Mouse (Mus musculus) ovary, postnatal 14 days (tissue): Measurements from ENCODE around the gene Nsun2.
A peak's percentile ranks its signal among the peaks of the same experiment; 100 is the strongest.

ENCODE experiments used
- DNase-seq: peaks from one replicate; pipeline ENCODE4 v3.0.0; 2022; ENCODE audit warnings: low spot score

The Nsun2 gene

DNA sequence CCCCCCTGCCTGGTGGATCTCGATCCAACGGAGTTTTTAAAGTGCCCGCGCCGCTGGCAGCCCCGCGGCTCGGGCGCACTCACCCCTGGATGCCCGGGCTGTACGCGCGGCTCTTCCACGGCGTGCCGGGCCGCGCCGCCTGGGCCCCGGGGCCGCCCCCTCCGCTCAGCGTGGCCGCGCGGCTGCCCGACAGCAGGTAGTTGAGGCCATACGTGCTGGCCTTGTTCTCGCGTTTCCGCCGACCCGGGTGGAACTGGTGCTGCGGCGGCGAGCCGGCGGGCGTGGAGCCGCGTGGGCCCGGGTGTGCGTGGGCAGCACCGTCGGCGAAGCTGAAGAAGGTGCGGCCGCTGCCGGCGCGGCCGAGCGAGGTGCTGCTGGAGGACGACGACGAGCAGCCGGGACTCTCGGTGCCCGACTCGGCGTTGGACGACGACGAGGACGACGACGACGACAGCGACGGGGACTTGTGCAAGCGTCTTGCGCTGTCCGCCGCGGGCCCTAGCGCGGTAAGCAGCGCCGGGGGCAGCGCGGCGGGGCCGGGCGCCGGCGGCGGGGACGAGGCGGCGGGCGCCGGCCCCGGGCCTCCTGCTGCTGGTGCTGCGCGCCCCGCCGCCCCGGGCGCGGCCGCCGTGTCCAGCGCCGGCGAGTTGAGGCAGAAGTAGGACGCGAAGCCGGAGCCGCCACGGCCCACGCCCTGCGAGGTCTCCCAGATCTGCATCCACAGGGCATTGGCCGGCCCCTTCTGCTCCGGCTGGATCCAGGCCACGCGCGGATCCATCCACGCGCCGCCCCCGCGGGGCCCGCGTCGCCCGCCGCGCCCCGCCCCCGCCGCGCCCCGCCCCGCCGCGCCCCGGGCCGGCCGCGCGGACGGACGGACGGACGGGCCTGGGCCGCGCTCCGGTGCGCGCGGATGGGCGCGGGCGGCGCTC lies at the start of gene Nsun2:
Gene Nsun2 (plus strand): TSS at position 342 of the 929 bp plus-strand sequence.
- DNase-seq = no peak

DNA sequence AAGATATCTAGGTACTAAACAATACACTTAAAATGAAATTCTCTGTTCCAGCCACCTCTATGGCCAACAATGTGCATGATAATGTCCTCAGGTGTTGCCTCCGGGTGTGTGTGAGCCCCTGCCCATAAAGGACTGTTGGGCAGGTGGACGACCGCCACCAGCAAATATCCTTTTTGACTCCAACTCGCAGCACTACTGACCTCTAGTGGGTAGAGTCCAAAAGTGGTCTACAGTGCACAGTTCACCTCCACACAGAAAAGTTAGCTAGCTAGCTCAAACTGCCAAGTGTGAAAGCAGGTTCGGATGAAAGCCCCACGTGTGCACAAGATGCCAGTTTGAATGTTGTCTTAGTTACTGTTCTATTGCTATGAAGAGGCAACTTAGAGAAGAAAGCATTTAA lies 48.2 kb upstream of the Nsun2 start:
- DNase-seq = no peak

DNA sequence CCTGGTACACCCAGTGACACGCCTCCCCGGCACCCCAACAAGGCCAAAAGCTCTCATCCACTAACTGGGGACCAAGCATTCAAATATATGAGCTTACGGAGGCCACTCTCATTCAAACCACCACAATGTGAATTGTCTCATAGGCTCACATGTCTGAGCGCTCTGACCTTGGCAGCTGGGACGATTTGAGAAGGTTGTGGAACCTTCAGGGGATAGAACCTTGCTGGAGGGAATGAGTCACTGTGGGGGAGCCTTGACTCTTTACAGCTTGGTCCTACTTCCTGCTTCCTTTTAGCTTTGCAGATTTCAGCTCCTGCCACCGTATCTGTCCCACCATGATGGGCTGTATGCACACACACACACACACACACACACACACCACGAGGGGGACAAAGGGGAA lies 47.7 kb upstream of the Nsun2 start:
- no peak for DNase-seq

DNA sequence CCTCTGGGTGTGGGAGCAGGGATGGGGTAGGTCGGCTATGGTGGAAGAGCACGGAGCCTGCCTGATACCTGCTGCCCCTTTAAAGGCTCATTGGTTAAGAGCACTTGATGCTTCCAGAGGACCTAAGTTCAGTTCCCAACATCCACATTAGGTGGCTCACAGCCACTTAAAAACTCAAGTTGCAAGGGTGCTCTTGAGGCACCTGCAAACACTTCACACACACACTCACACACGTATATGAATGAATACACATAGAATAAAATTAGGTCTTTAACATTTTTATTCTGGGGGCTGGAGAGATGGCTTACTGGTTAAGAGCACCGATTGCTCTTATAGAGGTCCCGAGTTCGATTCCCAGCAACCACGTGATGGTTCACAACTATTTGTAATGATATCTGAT lies 46.4 kb upstream of the Nsun2 start:
- DNase-seq = no peak

DNA sequence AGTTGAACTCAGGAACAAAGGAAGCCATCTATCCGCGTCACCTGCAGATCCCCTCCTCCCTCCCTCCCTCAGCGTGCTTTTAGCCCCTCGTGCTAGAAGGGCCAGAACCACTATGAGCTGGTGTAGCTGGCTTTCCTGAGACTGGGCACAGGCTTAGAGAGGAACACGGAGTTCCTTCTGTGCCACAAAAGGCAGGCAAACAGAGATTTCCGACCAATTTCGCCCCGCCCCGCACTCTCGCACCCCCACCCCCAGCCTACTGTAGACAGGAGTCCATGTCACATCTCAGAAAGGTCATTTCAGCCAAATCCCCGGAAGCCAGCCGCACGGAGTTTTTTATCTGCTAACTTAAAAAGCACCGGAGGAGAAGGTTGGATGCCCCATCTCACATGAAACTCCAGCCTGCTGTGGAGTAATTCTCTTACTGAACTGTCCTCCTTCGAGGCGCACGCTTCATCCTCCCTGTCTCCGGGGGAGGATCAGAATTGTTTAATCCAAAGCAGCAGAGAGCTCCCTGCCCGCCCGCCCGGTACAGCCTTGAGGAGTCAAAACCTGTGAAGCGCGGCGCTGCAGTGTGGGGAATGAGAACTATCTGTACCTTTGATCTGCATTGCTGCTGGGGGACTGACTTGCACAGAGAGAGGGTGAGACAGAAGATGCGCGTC lies 45.8 kb upstream of the Nsun2 start:
- no peak for DNase-seq

DNA sequence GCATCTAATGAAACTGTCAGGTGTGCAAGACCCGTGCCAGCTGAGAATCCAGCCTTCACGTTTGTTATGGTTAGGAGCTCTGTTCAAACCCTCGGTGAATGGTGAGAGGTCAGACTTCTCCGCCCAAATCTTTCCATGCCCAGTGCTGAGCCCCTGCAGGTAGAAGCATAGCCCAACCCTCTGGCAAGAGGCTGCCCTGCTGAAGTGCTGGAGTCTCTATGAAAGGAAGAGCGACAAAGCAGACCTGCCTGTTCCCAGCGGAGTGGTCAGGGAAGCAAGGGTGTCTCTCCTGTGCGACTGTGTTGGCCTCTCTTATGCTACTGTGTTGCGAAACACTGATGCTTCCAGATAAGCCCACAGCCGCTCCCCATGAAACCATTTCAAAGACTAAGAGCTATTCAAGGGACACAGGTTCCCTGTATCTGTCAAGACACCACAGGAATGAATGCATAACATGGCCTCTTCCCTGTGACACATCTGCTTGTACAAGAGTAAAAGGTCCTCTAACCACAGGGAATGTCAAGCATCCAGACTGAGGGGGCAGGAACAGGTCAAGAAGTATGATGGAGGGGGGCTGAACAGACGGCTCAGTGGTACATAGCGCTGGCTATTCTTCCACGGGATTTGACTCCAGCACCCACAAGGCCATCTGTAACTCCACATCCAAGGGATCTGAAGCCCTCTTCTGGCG lies 44.8 kb upstream of the Nsun2 start:
- no peak for DNase-seq

DNA sequence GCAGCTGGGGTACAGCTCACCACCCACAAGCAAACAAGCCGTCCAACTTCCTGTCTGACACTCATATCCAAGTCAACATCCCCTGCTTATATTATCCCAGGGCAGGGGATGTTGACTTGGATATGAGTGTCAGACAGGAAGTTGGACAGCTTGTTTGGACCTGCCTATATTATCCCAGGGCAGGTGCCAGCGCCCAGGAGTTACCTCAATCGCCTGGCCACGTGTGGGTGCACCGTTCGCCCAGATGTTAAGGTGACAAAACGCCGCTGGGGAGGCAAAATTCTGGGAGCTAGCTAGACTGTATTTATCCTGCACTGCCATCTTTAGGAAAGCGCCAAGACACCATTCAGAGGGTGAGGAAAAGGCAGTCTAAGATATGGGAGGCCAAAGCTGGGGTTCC lies 43.8 kb upstream of the Nsun2 start:
- DNase-seq = no peak

DNA sequence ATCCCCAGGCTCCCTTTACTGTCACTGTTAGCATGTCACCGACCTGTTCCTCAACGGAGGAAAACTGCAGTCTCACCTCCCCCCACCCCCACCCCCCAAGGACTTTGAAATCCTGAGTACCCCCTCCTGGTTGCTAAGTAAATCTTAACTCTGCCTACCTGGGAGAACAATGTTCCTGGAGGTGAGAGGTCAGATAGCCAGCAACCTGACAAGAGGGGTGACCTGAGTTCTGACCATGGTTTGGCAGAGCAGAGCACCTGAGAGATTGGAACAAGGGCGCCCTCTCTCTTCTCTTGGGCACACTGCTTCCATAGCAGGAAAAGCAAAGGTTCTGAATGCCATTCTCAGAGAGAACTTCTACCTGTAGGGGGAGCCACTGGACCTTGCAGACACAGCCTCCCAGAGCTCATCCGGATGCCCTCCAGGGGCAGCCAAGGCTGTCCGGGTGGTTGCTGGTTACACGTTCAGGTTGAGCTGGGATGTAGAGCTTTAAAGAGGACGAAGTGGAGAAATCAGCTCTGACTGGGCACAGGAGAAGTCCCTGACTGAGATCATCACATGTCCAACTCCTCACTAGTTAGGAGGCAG lies 40.6 kb upstream of the Nsun2 start:
- DNase-seq = peak; percentile 45

DNA sequence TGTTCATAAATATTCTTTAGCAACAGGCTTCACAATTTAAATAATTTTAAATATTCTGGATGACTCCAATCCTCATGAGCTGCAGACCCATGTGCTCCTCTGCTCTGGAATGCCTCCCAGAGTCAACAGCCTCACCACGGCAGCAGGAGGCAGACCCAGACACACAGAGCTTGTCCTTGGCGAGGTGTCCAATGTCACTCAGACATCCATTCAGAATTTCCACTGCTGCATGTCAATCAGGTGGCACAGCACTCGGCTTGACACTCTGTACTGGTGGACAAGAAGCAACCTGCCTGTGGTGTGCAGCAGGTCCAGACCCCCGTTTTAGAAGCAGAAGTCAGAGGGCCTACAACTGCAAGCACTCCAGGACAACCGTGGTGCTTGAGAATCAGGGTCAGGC lies 35.3 kb upstream of the Nsun2 start:
- no peak for DNase-seq

DNA sequence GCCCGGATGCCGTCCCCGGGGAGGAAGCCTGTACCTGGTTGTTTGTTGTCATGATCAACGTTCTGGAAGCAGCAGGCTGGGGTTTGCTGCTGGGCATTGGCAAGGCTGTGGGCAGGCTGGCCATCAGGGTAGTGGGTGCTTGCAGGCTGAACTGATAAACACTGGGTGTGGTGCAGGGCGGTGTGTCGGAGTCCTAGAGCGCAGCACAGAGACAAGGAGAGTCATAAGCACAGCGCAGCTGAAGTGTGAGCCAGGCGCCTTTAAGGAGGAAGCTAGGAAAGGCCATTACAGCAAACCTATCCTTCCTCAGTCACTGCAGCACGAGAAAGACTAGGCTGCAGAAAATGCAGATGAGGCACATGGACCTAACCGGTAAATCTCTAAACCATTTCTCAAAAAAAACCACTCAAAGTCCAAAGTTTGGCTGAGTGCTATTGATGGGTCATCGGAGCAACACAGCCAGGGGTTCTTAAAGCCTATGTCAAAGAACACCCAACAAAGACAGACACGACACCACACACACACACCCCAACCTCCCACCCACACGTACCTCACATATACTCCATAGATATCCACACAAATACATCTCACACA lies 31.3 kb upstream of the Nsun2 start:
- DNase-seq = no peak

DNA sequence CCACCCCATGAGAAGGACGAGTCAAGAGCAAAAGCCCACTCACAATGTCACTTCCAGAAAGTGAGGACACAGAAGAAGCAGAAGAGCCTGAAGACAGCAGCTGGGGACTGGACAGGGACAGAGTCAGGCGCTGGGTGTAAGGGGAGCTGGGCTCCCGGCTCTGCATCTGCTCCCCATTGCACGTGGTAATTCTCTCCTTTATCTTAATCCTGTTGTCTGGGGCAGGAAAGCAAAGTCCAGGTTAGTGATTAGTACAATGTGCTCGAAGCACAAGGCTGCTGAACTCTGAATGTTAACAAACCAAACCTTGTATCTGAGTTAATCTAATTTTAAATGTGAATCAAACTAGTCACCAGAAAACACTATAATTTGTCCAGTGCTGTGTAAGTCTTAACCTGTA lies 30.7 kb upstream of the Nsun2 start:
- DNase-seq = no peak

DNA sequence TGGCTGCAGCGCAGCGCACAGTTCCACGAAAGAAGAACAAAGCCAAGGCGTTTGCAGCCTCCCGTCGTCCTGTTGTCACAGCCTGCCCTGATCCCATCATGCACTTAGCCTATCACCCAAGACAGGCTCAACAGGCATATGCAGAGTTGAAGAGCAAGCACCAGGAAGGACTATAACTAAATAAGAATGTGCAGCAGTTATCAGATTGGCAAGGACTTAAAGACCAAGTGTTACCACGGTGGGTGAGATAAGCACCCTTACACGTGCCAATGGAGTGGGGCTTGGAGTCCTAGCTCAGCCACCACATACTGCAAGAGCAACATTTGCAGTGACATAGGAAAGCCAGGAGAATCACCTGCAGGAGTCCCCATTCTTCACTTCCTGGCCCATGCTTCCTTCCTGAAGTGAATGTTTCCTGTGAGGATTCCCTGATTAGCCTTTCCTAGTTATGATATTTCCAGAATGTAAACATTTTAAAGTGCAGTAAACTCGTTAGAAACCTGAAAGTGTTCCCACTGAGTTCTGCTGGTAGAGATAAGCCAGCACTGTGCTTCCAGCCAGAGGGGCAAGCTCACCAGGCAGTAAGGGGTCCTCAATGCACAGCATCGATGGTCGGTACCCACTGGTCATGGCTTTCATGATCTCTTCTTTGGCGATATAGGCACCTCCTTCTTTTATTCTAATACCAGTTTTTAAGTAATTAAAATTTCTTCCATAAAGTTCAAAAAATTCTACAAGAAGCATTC lies 27.0 kb upstream of the Nsun2 start:
- no peak for DNase-seq

DNA sequence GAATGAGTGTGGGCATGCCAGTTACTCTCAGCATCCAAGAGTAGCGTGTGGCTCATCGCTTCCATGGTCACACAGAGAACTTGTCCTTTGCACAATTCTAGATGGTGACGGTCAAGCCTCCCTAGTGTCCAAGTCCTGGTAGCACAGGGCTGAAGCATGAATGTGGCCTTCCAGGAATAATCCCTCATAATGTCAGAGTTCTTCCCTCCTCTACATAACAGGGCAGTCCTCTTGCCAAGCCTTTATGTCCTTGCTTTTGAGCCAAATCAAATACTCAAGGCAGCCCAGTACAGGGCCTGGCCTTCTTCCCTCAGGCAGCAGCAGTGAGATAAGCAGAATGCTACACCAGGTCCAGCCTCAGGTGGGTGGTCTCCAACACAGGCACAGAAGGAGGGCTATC lies 25.9 kb upstream of the Nsun2 start:
- no peak for DNase-seq

DNA sequence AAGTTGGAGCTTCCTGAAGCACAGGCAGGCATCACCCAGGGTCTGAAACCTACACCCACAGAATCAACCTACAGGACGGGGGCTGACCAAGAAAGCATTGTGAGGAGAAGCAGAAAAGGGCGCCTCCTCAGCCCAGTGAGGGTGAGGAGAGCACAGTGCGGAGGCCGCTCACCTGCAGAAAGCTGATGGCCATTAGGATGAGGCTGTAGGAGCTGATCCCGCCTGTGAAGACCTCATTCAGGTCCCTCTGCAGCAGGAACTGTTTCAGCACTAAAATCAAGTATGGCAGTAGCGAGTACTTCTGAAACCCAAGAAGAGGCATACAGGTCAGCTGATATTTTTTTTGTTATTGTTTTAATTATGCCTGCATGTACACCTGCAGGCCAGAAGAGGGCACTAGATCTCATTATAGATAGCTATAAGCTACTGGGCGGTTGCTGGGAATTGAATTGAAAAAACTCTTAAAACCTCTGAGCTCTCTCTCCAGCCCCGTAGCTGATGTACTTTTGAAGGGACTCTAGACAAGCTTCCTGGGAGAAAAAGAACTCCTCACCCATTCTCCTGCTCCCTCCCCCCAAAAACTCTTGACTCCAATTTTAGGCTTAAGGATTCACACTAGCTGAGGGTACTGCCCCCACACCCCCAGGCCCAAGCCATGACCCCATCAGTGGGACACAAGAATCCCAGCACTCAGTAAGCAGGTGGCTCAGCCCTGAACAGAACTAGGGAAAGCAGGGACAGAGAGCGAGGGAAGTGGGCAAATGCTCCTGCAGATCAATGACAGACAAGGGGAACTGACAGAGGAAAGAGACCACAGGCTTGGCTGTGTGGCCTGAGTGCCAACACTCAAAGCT lies 23.9 kb upstream of the Nsun2 start:
- no peak for DNase-seq

DNA sequence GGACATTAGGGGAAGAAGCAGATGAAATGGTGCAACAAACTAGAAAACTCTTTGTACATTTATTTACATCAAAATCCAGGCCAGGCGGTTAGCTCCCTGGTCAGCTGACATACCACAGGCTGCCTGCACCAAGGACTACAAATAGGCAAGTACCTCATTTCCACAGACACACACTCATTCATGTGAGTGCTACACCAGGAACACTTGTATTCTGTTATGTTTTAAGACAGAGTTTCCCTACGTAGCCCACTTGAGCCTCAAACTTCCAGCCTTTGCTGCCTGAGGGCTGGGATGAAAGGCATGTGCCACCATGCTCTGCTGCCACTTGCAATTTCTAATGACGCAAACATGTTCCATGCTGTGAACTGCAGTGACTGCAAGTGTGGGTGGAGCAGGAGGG lies 18.5 kb upstream of the Nsun2 start:
- DNase-seq = no peak

DNA sequence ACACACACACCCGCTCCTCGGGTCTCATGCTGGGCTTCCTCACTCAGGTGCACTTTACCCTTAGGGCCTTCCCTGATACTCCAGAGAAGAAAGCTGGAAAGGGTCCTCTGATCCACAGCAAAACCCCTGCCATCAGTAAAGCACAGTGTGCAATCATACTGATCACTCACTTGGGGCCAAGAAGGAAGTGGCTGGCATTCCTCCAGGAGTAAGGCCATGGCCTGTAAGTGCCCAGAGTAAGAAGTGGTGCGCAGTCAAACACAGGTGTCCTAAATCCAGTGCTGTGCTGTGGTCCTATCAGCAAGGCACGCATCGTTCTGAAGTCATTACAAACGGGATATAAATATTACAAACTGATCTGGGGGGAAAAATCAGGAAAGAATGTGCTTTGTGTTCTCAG lies 16.1 kb upstream of the Nsun2 start:
- no peak for DNase-seq

DNA sequence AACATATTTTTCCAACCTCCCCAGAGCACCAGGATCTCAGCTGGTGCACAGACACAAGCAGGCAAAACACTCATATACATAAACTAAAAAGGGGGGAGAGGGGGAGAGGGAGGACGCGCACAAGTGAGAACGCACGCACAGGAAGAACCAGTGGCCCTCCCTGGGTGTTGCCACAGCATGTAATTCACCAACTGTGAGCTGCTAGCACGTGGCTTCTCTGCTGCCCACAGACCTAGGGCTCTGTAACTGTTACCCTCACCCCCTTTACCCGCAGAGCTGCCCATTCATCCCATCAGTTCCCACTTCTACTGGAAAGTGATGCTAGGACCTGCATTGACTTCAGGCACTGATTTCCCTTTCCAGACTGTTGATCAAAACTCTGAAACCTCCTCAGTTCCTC lies 14.4 kb upstream of the Nsun2 start:
- no peak for DNase-seq

DNA sequence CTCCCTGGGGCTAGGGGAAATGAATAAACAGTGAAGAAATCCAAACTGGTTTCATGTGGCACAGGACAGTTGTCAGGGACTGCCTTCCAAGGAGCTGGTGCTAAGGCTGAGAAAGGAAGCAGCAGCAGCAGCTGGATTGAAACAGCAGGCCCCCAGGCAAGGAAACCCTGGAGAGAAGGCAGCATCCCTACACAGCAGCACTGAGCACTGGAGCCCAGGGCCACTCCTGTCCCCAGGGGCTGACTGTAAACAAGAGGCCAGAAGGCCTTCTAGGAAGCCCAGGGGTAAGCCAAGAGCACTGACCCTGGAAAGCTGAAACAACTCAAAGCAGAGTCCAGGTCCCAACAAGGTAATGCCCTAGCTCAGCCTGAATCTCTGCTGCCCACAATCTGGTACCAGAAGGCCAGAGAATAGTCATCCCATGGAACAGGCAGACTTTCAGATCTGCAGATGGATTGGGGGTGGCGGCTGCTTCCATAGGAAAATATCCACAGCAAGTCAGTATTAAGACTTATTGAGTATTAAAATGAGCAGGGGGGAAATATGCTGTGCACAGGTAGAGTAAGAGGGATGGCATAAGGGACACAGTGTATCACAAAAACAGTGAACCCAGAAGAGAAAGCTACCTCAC lies 11.3 kb upstream of the Nsun2 start:
- no peak for DNase-seq

DNA sequence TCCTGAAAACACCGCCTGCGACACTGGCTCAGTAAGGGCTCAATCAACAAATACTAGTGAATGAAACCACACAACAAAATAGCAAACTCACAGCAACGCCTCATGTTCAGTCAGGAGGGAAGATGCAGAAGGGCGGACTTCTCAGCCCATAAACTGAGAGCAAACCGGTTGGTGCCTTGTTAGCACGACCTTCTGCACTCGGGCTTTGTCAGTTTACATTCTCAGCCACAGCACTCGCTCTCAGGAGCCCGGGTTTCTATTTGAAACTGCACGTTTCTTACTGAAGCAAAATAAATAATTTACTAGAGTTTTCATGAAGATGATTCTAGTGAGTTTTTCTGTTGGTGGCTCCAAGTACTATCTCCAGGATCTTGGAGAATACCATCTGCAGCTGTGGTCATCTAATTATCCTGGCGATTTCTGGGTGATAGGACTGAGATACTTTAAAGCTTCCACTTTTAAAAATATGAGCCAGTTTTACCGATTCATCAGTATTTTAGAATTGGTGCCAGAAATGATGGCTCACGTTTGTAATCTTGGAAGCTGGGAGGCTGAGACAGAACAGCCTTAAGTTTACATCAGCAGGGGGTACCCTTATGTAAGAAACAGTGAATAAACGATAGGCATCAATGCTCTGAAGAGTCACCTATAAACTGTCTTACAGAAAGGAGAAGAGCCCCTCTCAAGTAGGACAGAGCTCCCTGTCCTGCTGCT lies 9.9 kb upstream of the Nsun2 start:
- no peak for DNase-seq
